Mouse (Mus musculus) ES-Bruce4 (cell line): ENCODE data around the gene Dpysl4. TPM values are rescaled to one million over a fixed set of nuclear protein-coding genes. Genes with fewer than 3 reads are reported as not detected.

Source experiments
- H3K27ac ChIP-seq: 2 replicates; pipeline ENCODE4 v1.5.1; 2012; ENCODE audit warnings: low read length, inconsistent platforms; ENCODE audit not compliant: insufficient read depth
- H3K27me3 ChIP-seq: 2 replicates; pipeline ENCODE4 v1.6.1; 2012; ENCODE audit warnings: mild to moderate bottlenecking, low read length, inconsistent platforms; ENCODE audit not compliant: control insufficient read depth, poor library complexity, insufficient read depth, severe bottlenecking
- H3K36me3 ChIP-seq: 2 replicates; pipeline ENCODE4 v1.6.1; 2012; ENCODE audit warnings: inconsistent platforms, mild to moderate bottlenecking, low read length, moderate library complexity; ENCODE audit not compliant: control insufficient read depth, poor library complexity, insufficient read depth, severe bottlenecking
- H3K4me1 ChIP-seq: one replicate; pipeline ENCODE4 v1.8.1; 2011; ENCODE audit warnings: low read length; ENCODE audit not compliant: control insufficient read depth, insufficient read depth
- H3K4me3 ChIP-seq: 2 replicates; pipeline ENCODE4 v1.5.1; 2011; ENCODE audit warnings: low read depth, mild to moderate bottlenecking, low read length
- H3K9ac ChIP-seq: 2 replicates; pipeline ENCODE4 v1.6.1; 2012; ENCODE audit warnings: low read depth, mild to moderate bottlenecking, inconsistent platforms; ENCODE audit not compliant: poor library complexity, severe bottlenecking
- H3K9me3 ChIP-seq: replicated peaks from 2 replicates; pipeline ENCODE4 v1.6.1; 2012; ENCODE audit warnings: mild to moderate bottlenecking, low read length, inconsistent platforms; ENCODE audit not compliant: control insufficient read depth, poor library complexity, insufficient read depth, severe bottlenecking
- CTCF ChIP-seq: IDR thresholded peaks from one replicate; pipeline ENCODE4 v1.8.1; 2011; ENCODE audit warnings: low read depth, low read length
- EP300 ChIP-seq: IDR thresholded peaks from 2 replicates; pipeline ENCODE4 v1.6.1; 2011; ENCODE audit warnings: low read depth, low read length; ENCODE audit not compliant: insufficient read depth
- POLR2A ChIP-seq: IDR thresholded peaks from one replicate; pipeline ENCODE4 v1.8.1; 2011; ENCODE audit warnings: low read length; ENCODE audit not compliant: insufficient read depth
- polyA plus RNA-seq: library from polyadenylated mRNA; stranded (reverse); fragments of >200 nt; gene quantifications from 2 replicates; pipeline ENCODE4 v1.2.4, GENCODE M21; 2011; ENCODE audit warnings: low read depth; ENCODE audit not compliant: missing spikeins, insufficient read depth, insufficient read length

Dpysl4 gene
- polyA plus RNA-seq, 1 experiment, result 2.1 TPM

GRCm38 (mm10) chr7:139133446-139133845, 47.6 kb downstream of the Dpysl4 start:
- Histone ChIP-seq H3K9ac (no peak overlapping the region), H3K36me3 (no peaks in the 10 kb centered on the region), H3K9me3 (no peaks in the 10 kb centered on the region), H3K27ac (no peak overlapping the region), H3K27me3 (no peaks in the 10 kb centered on the region), H3K4me1 (no peaks in the 10 kb centered on the region), H3K4me3 (no peak overlapping the region)
- no peak for TF ChIP-seq POLR2A

- H3K27ac ChIP-seq, result no peak overlapping the region
These were observed 49.4 kb downstream of the Dpysl4 start for GRCm38 (mm10) chr7:139135236-139135635.

GRCm38 (mm10) chr7:139136906-139137491, 51.2 kb downstream of the Dpysl4 start:
- H3K27me3 ChIP-seq, result no peaks in the 10 kb centered on the region
- no peaks in the 10 kb centered on the region for H3K36me3 ChIP-seq
- no peak overlapping the region for H3K4me3 ChIP-seq
- no peak overlapping the region for H3K27ac ChIP-seq
- no peak for TF ChIP-seq EP300
- no peak for TF ChIP-seq POLR2A
- no peak for TF ChIP-seq CTCF
- no peak overlapping the region for H3K9ac ChIP-seq
- H3K9me3 ChIP-seq, result no peaks in the 10 kb centered on the region
- no peaks in the 10 kb centered on the region for H3K4me1 ChIP-seq

More at GRCm38 (mm10) chr7:139135236-139135635, 49.4 kb downstream of the Dpysl4 start:
- no peaks in the 10 kb centered on the region for H3K4me1 ChIP-seq
- no peak overlapping the region for H3K4me3 ChIP-seq
- H3K36me3 ChIP-seq, result no peaks in the 10 kb centered on the region
- no peaks in the 10 kb centered on the region for H3K27me3 ChIP-seq
- H3K9ac ChIP-seq, result no peak overlapping the region
- TF ChIP-seq POLR2A (no peak), CTCF (no peak), EP300 (no peak)
- H3K9me3 ChIP-seq, result no peaks in the 10 kb centered on the region

- no peak overlapping the region for H3K9ac ChIP-seq
- H3K27me3 ChIP-seq, result no peaks in the 10 kb centered on the region
- no peaks in the 10 kb centered on the region for H3K9me3 ChIP-seq
- no peak overlapping the region for H3K27ac ChIP-seq
- H3K4me3 ChIP-seq, result no peak overlapping the region
- TF ChIP-seq CTCF (no peak), EP300 (no peak), POLR2A (no peak)
- no peaks in the 10 kb centered on the region for H3K4me1 ChIP-seq
- no peaks in the 10 kb centered on the region for H3K36me3 ChIP-seq
These were observed 54.2 kb downstream of the Dpysl4 start for GRCm38 (mm10) chr7:139139921-139140461.

DNA sequence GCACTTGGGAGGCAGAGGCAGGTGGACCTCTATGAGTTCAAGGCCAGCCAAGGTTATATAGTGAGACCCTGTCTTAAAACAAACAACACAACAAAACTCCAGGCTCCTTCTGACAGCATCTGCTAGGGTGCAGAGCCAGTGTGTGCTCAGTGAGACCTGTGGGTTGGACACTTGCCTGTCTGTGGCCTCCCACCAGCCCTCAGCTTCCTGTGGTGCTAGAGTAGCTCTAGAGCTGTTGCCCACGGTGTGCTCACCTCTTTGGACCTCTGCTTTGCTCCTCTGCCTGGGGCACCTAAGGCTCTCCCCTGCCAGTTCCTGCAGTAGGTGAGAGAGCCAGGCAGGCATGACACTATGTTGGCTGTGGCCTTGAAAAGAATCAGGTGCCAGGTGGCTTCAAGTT, 58.0 kb downstream of the Dpysl4 start:
- H3K27ac ChIP-seq, result no peak overlapping the region
- TF ChIP-seq EP300 (no peak), POLR2A (no peak), CTCF (no peak)
- no peaks in the 10 kb centered on the region for H3K9me3 ChIP-seq
- no peaks in the 10 kb centered on the region for H3K36me3 ChIP-seq
- no peak overlapping the region for H3K4me3 ChIP-seq
- H3K9ac ChIP-seq, result no peak overlapping the region
- no peaks in the 10 kb centered on the region for H3K27me3 ChIP-seq
- no peaks in the 10 kb centered on the region for H3K4me1 ChIP-seq

DNA sequence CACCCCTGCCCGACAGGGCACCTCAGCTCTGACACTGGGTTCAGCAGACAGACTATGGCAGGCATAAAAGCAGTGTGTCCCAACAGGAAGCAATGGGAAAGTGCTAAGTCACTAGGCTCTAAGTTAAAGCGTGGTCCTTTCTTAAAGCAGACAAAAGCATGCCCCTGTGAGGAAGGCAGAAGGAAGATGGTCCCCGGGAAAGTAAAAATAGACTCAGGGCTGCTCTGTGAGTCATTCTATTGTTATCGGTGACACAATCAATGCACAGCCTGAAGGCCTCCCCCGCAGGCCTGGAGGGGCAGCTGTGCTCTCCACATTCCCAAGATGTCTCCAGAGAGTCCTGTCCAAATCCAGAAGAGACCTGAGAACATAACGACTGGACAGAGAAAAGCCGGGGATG, 60.1 kb downstream of the Dpysl4 start:
- H3K27me3 ChIP-seq, result no peaks in the 10 kb centered on the region
- TF ChIP-seq POLR2A (no peak), CTCF (no peak), EP300 (no peak)
- no peaks in the 10 kb centered on the region for H3K4me1 ChIP-seq
- H3K9ac ChIP-seq, result no peak overlapping the region
- no peak overlapping the region for H3K27ac ChIP-seq
- H3K9me3 ChIP-seq, result no peaks in the 10 kb centered on the region
- H3K36me3 ChIP-seq, result no peaks in the 10 kb centered on the region
- no peak overlapping the region for H3K4me3 ChIP-seq
